Mouse (Mus musculus) CD4-positive naive resting alpha-beta T cell, adult 57 days (primary cell): ENCODE data around the gene Stat1. TPM values are rescaled to one million over a fixed set of nuclear protein-coding genes. Genes with fewer than 3 reads are reported as not detected.

ENCODE experiments used
- total RNA-seq: library from RNA; stranded (reverse); gene quantifications from one replicate; pipeline ENCODE4 v1.2.4, GENCODE M21; 2023

Gene Stat1
- total RNA-seq = 267 TPM

GRCm38 (mm10) chr1:52118860-52119591, at the start of gene Stat1:
TSS of gene Stat1 (plus strand) at chr1:52119440.

Other genes with a start within 250 kb of the Stat1 start
- gene Myo1b, start 203.4 kb upstream of the Stat1 start, total RNA-seq = not detected
- 112 TPM for gene Stat4, start 132.3 kb upstream of the Stat1 start, total RNA-seq
- gene Gls, start 113.8 kb downstream of the Stat1 start, total RNA-seq = 281 TPM